17 mouse cellular contexts compared by ENCODE assay signal in the genomic region with DNA sequence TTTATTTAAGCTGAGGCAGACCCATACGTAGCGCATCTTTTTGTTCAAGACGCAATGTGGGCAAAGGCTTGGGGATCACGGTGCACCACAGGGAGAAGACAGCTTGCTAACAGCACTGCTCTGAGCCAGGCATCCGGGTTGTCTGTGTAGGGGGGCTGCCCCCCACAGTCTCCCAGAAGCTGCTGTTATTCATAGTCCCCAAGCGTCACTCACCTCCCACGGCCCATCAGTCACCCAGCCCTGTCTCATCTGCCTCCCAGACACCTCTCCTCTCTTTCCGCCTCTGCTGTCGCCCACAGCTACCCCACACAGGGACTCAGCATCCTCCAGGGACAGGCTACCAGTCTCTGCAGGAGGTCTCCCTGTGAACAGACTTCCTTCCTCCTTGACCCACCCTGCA.
A peak's percentile ranks its signal among the peaks of the same experiment; 100 is the strongest.
DNase-seq lines count a peak whose midpoint lies in the region; ATAC-seq lines count a peak whose summit lies in the region.
"Had no signal": no experiment of that assay in that cellular context is flagged by ENCODE, and none has a peak within 500 bp of the region (broad histone marks: within the 10 kb centered on the region; RNA-seq: fewer than 3 reads in every experiment).

No protein-coding gene starts in this region.

- no peak overlapping the region for H3K9ac ChIP-seq in lung, embryonic 15.5 days
- H3K9ac ChIP-seq: heart, embryonic 13.5 days; kidney, embryonic 15.5 days; neural tube, embryonic 12.5 days had no signal

- H3K4me3 ChIP-seq in lung, embryonic 15.5 days = no peak overlapping the region
- H3K4me3 ChIP-seq: heart, embryonic 13.5 days; kidney, embryonic 15.5 days; neural tube, embryonic 12.5 days had no signal

- H3K9me3 ChIP-seq in lung, embryonic 15.5 days = no peaks in the 10 kb centered on the region
- H3K9me3 ChIP-seq: heart, embryonic 13.5 days; kidney, embryonic 15.5 days; neural tube, embryonic 12.5 days had no signal

- H3K27ac ChIP-seq in lung, embryonic 15.5 days = no peak overlapping the region
- H3K27ac ChIP-seq: heart, embryonic 13.5 days; kidney, embryonic 15.5 days; neural tube, embryonic 12.5 days had no signal

- intact Hi-C loops in left cerebral cortex, postnatal 10 days (cut with DNase I) = no loop called here
- intact Hi-C loops in gastrocnemius, postnatal 36 days (cut with DNase I) = no loop called here

- WGBS in lung, embryonic 15.5 days = 45% methylated on average over 9 of the region's 9 CpGs

- no peaks in the 10 kb centered on the region for H3K36me3 ChIP-seq in lung, embryonic 15.5 days
- H3K36me3 ChIP-seq: heart, embryonic 13.5 days; kidney, embryonic 15.5 days; neural tube, embryonic 12.5 days had no signal

- H3K4me2 ChIP-seq in lung, embryonic 15.5 days = no peak overlapping the region
- H3K4me2 ChIP-seq: heart, embryonic 13.5 days; kidney, embryonic 15.5 days; neural tube, embryonic 12.5 days had no signal

- H3K27me3 ChIP-seq in lung, embryonic 15.5 days = no peaks in the 10 kb centered on the region
- H3K27me3 ChIP-seq: neural tube, embryonic 12.5 days had no signal

- 0 out of 2 replicates have a peak, but pooled peaks have one; percentile 27 for ATAC-seq in lung, embryonic 15.5 days (ENCODE audit: borderline replicate concordance, extremely low read depth, low FRiP score, low TSS enrichment)
- ATAC-seq in megakaryocyte, adult 5-6 weeks (ENCODE audit: poor library complexity, severe bottlenecking) = no peak
- ATAC-seq: midbrain, embryonic 16.5 days had no signal

- no peak for DNase-seq in lung, postnatal 25 days (ENCODE audit: low spot score)
- DNase-seq in layer of hippocampus, adult 8-10 months (ENCODE audit: low spot score in 2 of 2) = peak; percentile 86 to 90
- peak; percentile 49 to 59 for DNase-seq in left cerebral cortex, postnatal 10 days (ENCODE audit: extremely low spot score in 1 of 2, low spot score in 2 of 2)
- peak; percentile 91 for DNase-seq in telencephalon, adult 2 months (ENCODE audit: low read depth, low spot score)
- no peak for DNase-seq in cerebellum, adult 9-10 months
- no peak for DNase-seq in gastrocnemius, postnatal 36 days
- DNase-seq: cerebellum, adult 11 months; cerebellum, postnatal 36 days; gastrocnemius, postnatal 25 days; heart, postnatal 4 days; lung, adult 2 months had no signal

- no peaks in the 10 kb centered on the region for H3K4me1 ChIP-seq in lung, embryonic 15.5 days
- H3K4me1 ChIP-seq: kidney, embryonic 15.5 days had no signal

Comparison
In these comparisons a context has a peak if more than half of its experiments do, and no peak if none do; other contexts are left out.
1. DNase-seq: peak in layer of hippocampus, adult 8-10 months (2 of 2), left cerebral cortex, postnatal 10 days (2 of 2) and telencephalon, adult 2 months (single experiment); none in lung, postnatal 25 days (single experiment), cerebellum, adult 9-10 months (single experiment) and gastrocnemius, postnatal 36 days (0 of 2).